Mouse (Mus musculus): ENCODE results near the gene Ddx27. TPM values are rescaled to one million over a fixed set of nuclear protein-coding genes. Genes with fewer than 3 reads are reported as not detected.

Ddx27 gene
- polyA plus RNA-seq (2014; fragmentation: Nextera tagmentation; extraction: Ambion mirVana) = 41.4 and 42.6 TPM in 2 replicates

GRCm38 (mm10) chr2:167014702-167015381 is at the start of gene Ddx27:
Ddx27 (plus strand) TSS chr2:167015193.
- Histone ChIP-seq H3K4me3 (ENCODE audit: low read depth, low read length) (peak within 1 kb of the TSS; percentile 94), H3K4me1 (ENCODE audit: control insufficient read depth, insufficient read depth, low read length) (peaks cover 2% of the 10 kb centered on the region; the same call in 1 of the 2 replicates), H3K27me3 (ENCODE audit: control insufficient read depth, insufficient read depth, low read length) (no peaks in the 10 kb centered on the region), H3K9ac (replicated peaks; ENCODE audit: low read length) (peak within 1 kb of the TSS; percentile 71), H3K4me2 (ENCODE audit: low read depth, low read length) (peak within 1 kb of the TSS; percentile 86), H3K36me3 (replicated peaks; ENCODE audit: control insufficient read depth, insufficient read depth, low read depth, low read length) (peaks cover 2% of the 10 kb centered on the region; the same call in 1 of the 2 replicates), H3K9me3 (replicated peaks; ENCODE audit: control insufficient read depth, low read length) (no peaks in the 10 kb centered on the region), H3K27ac (replicated peaks; ENCODE audit: low read depth, low read length) (0 out of 2 replicates have a peak within 1 kb of the TSS, but pooled peaks have one; percentile 5)
- ATAC-seq (replicated peaks; ENCODE audit: insufficient number of reproducible peaks, low FRiP score, low TSS enrichment, low read depth) (peak; percentile 85), DNase-seq (ENCODE audit: low spot score) (peak; percentile 96)
- 1% methylated on average over 37 of the region's 37 CpGs for WGBS

GRCm38 (mm10) chr2:166973153-166973552 is 41.8 kb upstream of the Ddx27 start:
- no peak for ATAC-seq (replicated peaks; ENCODE audit: insufficient number of reproducible peaks, low FRiP score, low TSS enrichment, low read depth)
- WGBS = 85% methylated on average over 1 of the region's 1 CpGs
- no peaks in the 10 kb centered on the region for H3K4me1 ChIP-seq (ENCODE audit: control insufficient read depth, insufficient read depth, low read length)

GRCm38 (mm10) chr2:166974177-166974872 is 40.7 kb upstream of the Ddx27 start:
- ATAC-seq (replicated peaks; ENCODE audit: insufficient number of reproducible peaks, low FRiP score, low TSS enrichment, low read depth) = no peak
- Histone ChIP-seq H3K27ac (replicated peaks; ENCODE audit: low read depth, low read length) (no peak overlapping the region), H3K4me1 (ENCODE audit: control insufficient read depth, insufficient read depth, low read length) (no peaks in the 10 kb centered on the region), H3K9ac (replicated peaks; ENCODE audit: low read length) (no peak overlapping the region), H3K27me3 (ENCODE audit: control insufficient read depth, insufficient read depth, low read length) (no peaks in the 10 kb centered on the region), H3K4me3 (ENCODE audit: low read depth, low read length) (no peak overlapping the region), H3K4me2 (ENCODE audit: low read depth, low read length) (no peak overlapping the region), H3K9me3 (replicated peaks; ENCODE audit: control insufficient read depth, low read length) (no peaks in the 10 kb centered on the region), H3K36me3 (replicated peaks; ENCODE audit: control insufficient read depth, insufficient read depth, low read depth, low read length) (no peaks in the 10 kb centered on the region)
- no peak for DNase-seq (ENCODE audit: low spot score)
- WGBS = 82% methylated on average over 6 of the region's 6 CpGs

More at GRCm38 (mm10) chr2:166973153-166973552, 41.8 kb upstream of the Ddx27 start:
- no peak for DNase-seq (ENCODE audit: low spot score)
- Histone ChIP-seq H3K4me3 (ENCODE audit: low read depth, low read length) (no peak overlapping the region), H3K27me3 (ENCODE audit: control insufficient read depth, insufficient read depth, low read length) (no peaks in the 10 kb centered on the region), H3K9me3 (replicated peaks; ENCODE audit: control insufficient read depth, low read length) (no peaks in the 10 kb centered on the region), H3K36me3 (replicated peaks; ENCODE audit: control insufficient read depth, insufficient read depth, low read depth, low read length) (no peaks in the 10 kb centered on the region), H3K9ac (replicated peaks; ENCODE audit: low read length) (no peak overlapping the region), H3K4me2 (ENCODE audit: low read depth, low read length) (no peak overlapping the region), H3K27ac (replicated peaks; ENCODE audit: low read depth, low read length) (no peak overlapping the region)

GRCm38 (mm10) chr2:166976356-166976755 is 38.6 kb upstream of the Ddx27 start:
- 68% methylated on average over 3 of the region's 3 CpGs for WGBS
- DNase-seq (ENCODE audit: low spot score) (no peak), ATAC-seq (replicated peaks; ENCODE audit: insufficient number of reproducible peaks, low FRiP score, low TSS enrichment, low read depth) (no peak)
- Histone ChIP-seq H3K4me1 (ENCODE audit: control insufficient read depth, insufficient read depth, low read length) (no peaks in the 10 kb centered on the region), H3K4me2 (ENCODE audit: low read depth, low read length) (no peak overlapping the region), H3K9me3 (replicated peaks; ENCODE audit: control insufficient read depth, low read length) (no peaks in the 10 kb centered on the region), H3K4me3 (ENCODE audit: low read depth, low read length) (no peak overlapping the region), H3K9ac (replicated peaks; ENCODE audit: low read length) (no peak overlapping the region), H3K36me3 (replicated peaks; ENCODE audit: control insufficient read depth, insufficient read depth, low read depth, low read length) (no peaks in the 10 kb centered on the region), H3K27ac (replicated peaks; ENCODE audit: low read depth, low read length) (no peak overlapping the region), H3K27me3 (ENCODE audit: control insufficient read depth, insufficient read depth, low read length) (no peaks in the 10 kb centered on the region)

GRCm38 (mm10) chr2:166977490-166977889 is 37.5 kb upstream of the Ddx27 start:
- WGBS = 80% methylated on average over 3 of the region's 3 CpGs
- H3K4me1 ChIP-seq (ENCODE audit: control insufficient read depth, insufficient read depth, low read length) = no peaks in the 10 kb centered on the region
- no peaks in the 10 kb centered on the region for H3K36me3 ChIP-seq (replicated peaks; ENCODE audit: control insufficient read depth, insufficient read depth, low read depth, low read length)
- H3K4me2 ChIP-seq (ENCODE audit: low read depth, low read length) = no peak overlapping the region
- no peak for ATAC-seq (replicated peaks; ENCODE audit: insufficient number of reproducible peaks, low FRiP score, low TSS enrichment, low read depth)
- no peaks in the 10 kb centered on the region for H3K9me3 ChIP-seq (replicated peaks; ENCODE audit: control insufficient read depth, low read length)
- DNase-seq (ENCODE audit: low spot score) = no peak
- H3K27me3 ChIP-seq (ENCODE audit: control insufficient read depth, insufficient read depth, low read length) = no peaks in the 10 kb centered on the region
- no peak overlapping the region for H3K9ac ChIP-seq (replicated peaks; ENCODE audit: low read length)
- no peak overlapping the region for H3K4me3 ChIP-seq (ENCODE audit: low read depth, low read length)
- H3K27ac ChIP-seq (replicated peaks; ENCODE audit: low read depth, low read length) = no peak overlapping the region

- WGBS = 85% methylated on average over 2 of the region's 2 CpGs
- no peak overlapping the region for H3K9ac ChIP-seq (replicated peaks; ENCODE audit: low read length)
- no peaks in the 10 kb centered on the region for H3K9me3 ChIP-seq (replicated peaks; ENCODE audit: control insufficient read depth, low read length)
- no peaks in the 10 kb centered on the region for H3K36me3 ChIP-seq (replicated peaks; ENCODE audit: control insufficient read depth, insufficient read depth, low read depth, low read length)
- H3K4me3 ChIP-seq (ENCODE audit: low read depth, low read length) = no peak overlapping the region
- H3K27me3 ChIP-seq (ENCODE audit: control insufficient read depth, insufficient read depth, low read length) = no peaks in the 10 kb centered on the region
- no peak overlapping the region for H3K27ac ChIP-seq (replicated peaks; ENCODE audit: low read depth, low read length)
- ATAC-seq (replicated peaks; ENCODE audit: insufficient number of reproducible peaks, low FRiP score, low TSS enrichment, low read depth) = no peak
- H3K4me2 ChIP-seq (ENCODE audit: low read depth, low read length) = no peak overlapping the region
- H3K4me1 ChIP-seq (ENCODE audit: control insufficient read depth, insufficient read depth, low read length) = no peaks in the 10 kb centered on the region
- no peak for DNase-seq (ENCODE audit: low spot score)
These were observed 34.8 kb upstream of the Ddx27 start for GRCm38 (mm10) chr2:166980161-166980560.

- no peak for DNase-seq (ENCODE audit: low spot score)
- no peak overlapping the region for H3K4me3 ChIP-seq (ENCODE audit: low read depth, low read length)
These were observed 31.6 kb upstream of the Ddx27 start for GRCm38 (mm10) chr2:166983351-166983894.

GRCm38 (mm10) chr2:166990861-166991260 is 24.1 kb upstream of the Ddx27 start:
- WGBS = 86% methylated on average over 7 of the region's 7 CpGs
- no peak overlapping the region for H3K4me2 ChIP-seq (ENCODE audit: low read depth, low read length)
- no peak for DNase-seq (ENCODE audit: low spot score)
- no peak overlapping the region for H3K9ac ChIP-seq (replicated peaks; ENCODE audit: low read length)
- no peaks in the 10 kb centered on the region for H3K36me3 ChIP-seq (replicated peaks; ENCODE audit: control insufficient read depth, insufficient read depth, low read depth, low read length)
- no peaks in the 10 kb centered on the region for H3K9me3 ChIP-seq (replicated peaks; ENCODE audit: control insufficient read depth, low read length)
- H3K4me3 ChIP-seq (ENCODE audit: low read depth, low read length) = no peak overlapping the region
- no peak overlapping the region for H3K27ac ChIP-seq (replicated peaks; ENCODE audit: low read depth, low read length)
- ATAC-seq (replicated peaks; ENCODE audit: insufficient number of reproducible peaks, low FRiP score, low TSS enrichment, low read depth) = no peak
- H3K4me1 ChIP-seq (ENCODE audit: control insufficient read depth, insufficient read depth, low read length) = no peaks in the 10 kb centered on the region
- H3K27me3 ChIP-seq (ENCODE audit: control insufficient read depth, insufficient read depth, low read length) = no peaks in the 10 kb centered on the region

More at GRCm38 (mm10) chr2:166983351-166983894, 31.6 kb upstream of the Ddx27 start:
- Histone ChIP-seq H3K27me3 (ENCODE audit: control insufficient read depth, insufficient read depth, low read length) (no peaks in the 10 kb centered on the region), H3K36me3 (replicated peaks; ENCODE audit: control insufficient read depth, insufficient read depth, low read depth, low read length) (no peaks in the 10 kb centered on the region), H3K9ac (replicated peaks; ENCODE audit: low read length) (no peak overlapping the region), H3K4me1 (ENCODE audit: control insufficient read depth, insufficient read depth, low read length) (no peaks in the 10 kb centered on the region), H3K4me2 (ENCODE audit: low read depth, low read length) (no peak overlapping the region), H3K27ac (replicated peaks; ENCODE audit: low read depth, low read length) (no peak overlapping the region), H3K9me3 (replicated peaks; ENCODE audit: control insufficient read depth, low read length) (no peaks in the 10 kb centered on the region)
- no peak for ATAC-seq (replicated peaks; ENCODE audit: insufficient number of reproducible peaks, low FRiP score, low TSS enrichment, low read depth)
- WGBS = 77% methylated on average over 4 of the region's 4 CpGs

Data from embryonic facial prominence, embryonic 11.5 days (tissue).